Mouse (Mus musculus) liver, embryonic 14.5 days (tissue): ENCODE results near the gene Pxylp1.

Experiments
- CTCF ChIP-seq: IDR thresholded peaks from 2 replicates; pipeline ENCODE4 v1.5.1; 2016; ENCODE audit warnings: antibody characterized with exemption, low read depth, control low read depth
- EP300 ChIP-seq: IDR thresholded peaks from 2 replicates; pipeline ENCODE4 v1.6.1; 2016; ENCODE audit warnings: antibody characterized with exemption, low read depth

DNA sequence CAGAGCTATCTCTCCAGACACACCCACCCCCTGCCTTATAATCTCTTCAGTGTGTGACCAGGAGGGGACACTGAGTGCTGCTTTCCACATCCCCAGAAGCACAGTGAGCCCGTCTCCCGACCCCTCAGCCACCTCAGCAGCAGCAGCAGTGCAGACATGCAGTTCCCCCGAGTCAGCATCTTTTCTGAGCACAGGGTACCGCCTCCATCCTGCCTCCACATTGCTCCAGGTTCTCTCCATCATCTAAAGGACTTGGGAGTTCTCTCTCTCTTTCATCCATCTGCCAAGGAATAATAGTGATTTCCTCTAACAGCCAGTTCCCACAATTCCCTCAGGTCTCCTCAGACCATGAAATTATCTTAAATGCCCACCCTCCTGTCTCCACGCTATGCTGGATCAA lies 43.5 kb downstream of the Pxylp1 start:
- TF ChIP-seq CTCF = no peak
- no peak for TF ChIP-seq EP300
